8 mouse cellular contexts compared by ENCODE assay signal in the genomic region with DNA sequence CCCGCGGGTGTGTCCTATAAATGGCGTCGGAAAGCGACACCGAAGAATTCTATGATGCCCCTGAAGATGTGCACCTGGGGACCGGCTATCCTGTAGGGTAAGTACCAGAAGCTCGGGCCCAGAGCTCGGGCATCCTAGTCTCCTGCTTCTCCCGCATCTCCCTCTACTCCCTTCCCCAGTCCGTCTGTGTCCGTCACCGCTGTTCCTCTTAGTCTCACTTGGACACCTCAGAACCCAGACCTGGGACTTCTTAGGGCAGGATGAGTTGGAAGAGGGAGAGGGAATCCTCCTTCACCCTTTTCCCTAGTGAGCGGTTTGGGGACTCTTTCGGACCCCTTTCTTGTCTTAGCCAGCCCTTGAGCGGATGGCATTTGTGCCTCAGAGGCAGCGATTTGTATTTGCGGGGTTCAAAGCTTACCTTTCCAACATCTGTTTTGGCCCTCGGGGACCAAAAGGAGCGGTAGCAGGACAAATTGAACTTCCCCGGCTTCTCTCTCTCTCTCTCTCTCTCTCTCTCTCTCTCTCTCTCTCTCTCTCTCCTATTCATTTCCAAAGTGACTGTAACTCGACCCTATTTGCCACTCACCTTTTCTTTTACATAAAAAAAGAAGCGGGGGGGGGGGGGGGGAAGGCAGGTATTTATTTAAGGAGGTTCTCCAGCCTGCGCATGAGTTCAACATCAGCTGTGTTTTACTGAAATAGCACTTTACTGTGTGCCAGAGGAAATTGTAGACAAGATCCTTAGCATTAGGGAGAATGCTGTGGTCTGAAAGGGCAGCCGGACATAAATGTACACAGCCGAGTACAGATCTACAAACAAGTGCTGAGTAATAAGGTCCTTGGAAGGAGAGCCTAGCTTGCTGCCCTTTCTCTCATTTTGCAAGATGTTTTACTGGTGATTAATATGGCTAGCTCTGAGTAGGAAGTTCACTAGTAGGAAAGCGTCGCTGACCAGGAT. TPM values are rescaled to one million over a fixed set of nuclear protein-coding genes. Genes with fewer than 3 reads are reported as not detected.
DNase-seq lines count a peak whose midpoint lies in the region; ATAC-seq lines count a peak whose summit lies in the region.

No protein-coding gene starts in this region.

- peak overlapping the region; percentile 48 for H3K4me2 ChIP-seq in hindbrain, embryonic 12.5 days (replicated peaks)

- peak overlapping the region; percentile 69 for H3K9ac ChIP-seq in hindbrain, embryonic 12.5 days

- peak; percentile 9 to 27 for DNase-seq in layer of hippocampus, adult 18-20 months (ENCODE audit: low spot score in 2 of 2)
- no peak for DNase-seq in layer of hippocampus, adult 11-12 months (ENCODE audit: low spot score)
- peak; percentile 3 for DNase-seq in ES-CJ7 (ENCODE audit: low read depth, low spot score)
- DNase-seq in embryo, embryonic 11 days: peak; percentile 1
- DNase-seq in right cerebral cortex, postnatal 4 days: no peak
- DNase-seq in frontal cortex, postnatal 36 days (ENCODE audit: low spot score in 2 of 2): no peak

- peak overlapping the region; percentile 53 for H3K4me3 ChIP-seq in hindbrain, embryonic 12.5 days
- H3K4me3 ChIP-seq in megakaryocyte, embryonic 14.5 days (replicated peaks): peak overlapping the region; percentile 96

- H3K9me3 ChIP-seq in hindbrain, embryonic 12.5 days (replicated peaks): no peaks in the 10 kb centered on the region
- no peaks in the 10 kb centered on the region for H3K9me3 ChIP-seq in megakaryocyte, embryonic 14.5 days

- H3K27ac ChIP-seq in hindbrain, embryonic 12.5 days: peak overlapping the region; percentile 86

- no peaks in the 10 kb centered on the region for H3K27me3 ChIP-seq in hindbrain, embryonic 12.5 days
- peaks cover 12% of the 10 kb centered on the region for H3K27me3 ChIP-seq in megakaryocyte, embryonic 14.5 days (replicated peaks)

- ATAC-seq in hindbrain, embryonic 12.5 days (ENCODE audit: low FRiP score): no peak

- 18% methylated on average over 26 of the region's 28 CpGs for WGBS in hindbrain, embryonic 12.5 days

- no peaks in the 10 kb centered on the region for H3K36me3 ChIP-seq in hindbrain, embryonic 12.5 days
- H3K36me3 ChIP-seq in megakaryocyte, embryonic 14.5 days (replicated peaks; ENCODE audit: low read length): no peaks in the 10 kb centered on the region

- H3K4me1 ChIP-seq in hindbrain, embryonic 12.5 days: no peaks in the 10 kb centered on the region
- H3K4me1 ChIP-seq in megakaryocyte, embryonic 14.5 days: peaks cover 8% of the 10 kb centered on the region; the same call in 1 of the 2 replicates

RNA-seq across cellular contexts. Expression of a gene that starts 0.9 kb away (rescaled TPM):
- total RNA-seq in layer of hippocampus, adult 18-20 months (2021): 10 to 100 TPM; 22.5 to 22.7 TPM
- 10.7 and 13.4 TPM in 2 replicates for polyA plus RNA-seq in hindbrain, embryonic 12.5 days (2016; fragmentation: Nextera tagmentation; extraction: Ambion mirVana)
- polyA plus RNA-seq in megakaryocyte, embryonic 14.5 days (2012; ENCODE audit: insufficient read depth, low replicate concordance): 2.5 and 8.5 TPM in 2 replicates

Comparison
In these comparisons a context has a peak if more than half of its experiments do, and no peak if none do; other contexts are left out.
1. DNase-seq: peak in layer of hippocampus, adult 18-20 months (2 of 2), ES-CJ7 (single experiment) and embryo, embryonic 11 days (single experiment); none in layer of hippocampus, adult 11-12 months (single experiment), right cerebral cortex, postnatal 4 days (single experiment) and frontal cortex, postnatal 36 days (0 of 2).